Mouse (Mus musculus) B cell, adult 62 days (primary cell): ENCODE measurements around the gene Tmem199. TPM values are rescaled to one million over a fixed set of nuclear protein-coding genes. Genes with fewer than 3 reads are reported as not detected.

Source experiments
- total RNA-seq: library from RNA; stranded (reverse); gene quantifications from 4 replicates; pipeline ENCODE4 v1.2.4, GENCODE M21; 2023

Tmem199 gene
- 32.6 to 37.1 TPM (median 35.7 TPM) in 4 replicates for total RNA-seq

GRCm38 (mm10) chr11:78512025-78512957 lies at the start of gene Tmem199, which contains the start of gene Poldip2:
Gene Tmem199 (minus strand): TSS chr11:78512172.
Gene Poldip2 (plus strand): TSS chr11:78512193.

GRCm38 (mm10) chr11:78550168-78551058 lies 38.4 kb upstream of the Tmem199 start, which contains the start of gene Tmem97:
Gene Tmem97 (minus strand): TSS chr11:78550777.

GRCm38 (mm10) chr11:78536080-78536689 lies 24.2 kb upstream of the Tmem199 start, which contains the start of the genes Tnfaip1 and Ift20:
Gene Tnfaip1 (minus strand): TSS chr11:78536332.
Gene Ift20 (plus strand): TSS chr11:78536361.

DNA sequence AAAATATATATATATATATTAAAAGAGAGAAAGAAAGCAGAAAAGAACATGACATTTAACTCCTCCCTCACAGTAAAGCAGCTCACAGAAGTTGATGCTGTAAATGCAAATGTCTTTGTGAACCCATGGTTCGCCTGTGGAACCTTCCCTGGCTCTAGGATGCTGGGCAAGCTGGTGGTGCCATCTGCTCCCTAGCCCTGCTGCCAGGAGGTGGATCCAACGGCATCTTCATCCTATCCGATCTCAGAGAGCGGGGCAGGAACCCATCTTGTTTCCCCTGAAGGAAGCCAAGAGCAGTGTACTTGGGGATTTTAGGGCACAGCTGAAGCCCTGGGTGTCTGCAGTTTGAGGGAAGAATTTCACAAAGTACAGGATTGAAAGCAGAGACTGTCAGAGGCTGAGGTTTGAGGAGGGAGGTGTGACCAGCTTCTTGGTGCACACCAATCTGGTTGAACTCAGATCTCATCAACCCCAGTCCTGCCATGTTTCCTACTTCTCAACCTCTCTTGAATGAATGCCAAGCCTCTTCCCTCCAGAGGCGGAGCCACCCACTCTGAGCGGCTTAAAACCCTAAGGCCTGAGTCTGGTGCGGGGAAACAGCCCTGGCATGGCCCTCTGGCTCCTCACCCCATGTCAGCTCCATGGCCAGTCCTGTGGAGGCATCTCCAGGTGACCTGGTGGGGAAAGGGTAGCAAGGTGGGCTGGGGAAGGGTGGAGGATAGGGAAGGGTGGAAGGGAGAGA lies 8.9 kb downstream of the Tmem199 start, which contains the start of gene Sebox:
Gene Sebox (plus strand): TSS at position 539 of the 742 bp plus-strand sequence.

GRCm38 (mm10) chr11:78499004-78499403 lies 13.0 kb downstream of the Tmem199 start, which contains the start of gene Vtn:
Gene Vtn (plus strand): TSS chr11:78499091.

GRCm38 (mm10) chr11:78497544-78498522 lies 14.1 kb downstream of the Tmem199 start, which contains the start of gene Sarm1:
Gene Sarm1 (minus strand): TSS chr11:78497754.

GRCm38 (mm10) chr11:78465568-78466180 lies 46.3 kb downstream of the Tmem199 start, which contains the start of gene Slc46a1:
Gene Slc46a1 (plus strand): TSS chr11:78465697.

Other genes starting within 250 kb of the Tmem199 start
- gene BC030499, start 221.3 kb downstream of the Tmem199 start, total RNA-seq = 1.2 to 3.9 TPM (median 2.8 TPM) in 4 replicates
- gene Spag5, start 210.6 kb downstream of the Tmem199 start, total RNA-seq = 2.2 to 7.1 TPM (median 5.1 TPM) in 4 replicates
- gene Aldoc, start 189.2 kb downstream of the Tmem199 start, total RNA-seq = 29.4 to 37.0 TPM (median 32.5 TPM) in 4 replicates
- gene Pigs, start 183.8 kb downstream of the Tmem199 start, total RNA-seq = 53.5 to 55.3 TPM (median 54.2 TPM) in 4 replicates
- 50.8 to 68.8 TPM (median 61.6 TPM) in 4 replicates for gene Unc119, start 168.7 kb downstream of the Tmem199 start, total RNA-seq
- not detected in 4 replicates for gene Foxn1, start 125.6 kb downstream of the Tmem199 start, total RNA-seq
- not detected in 4 replicates for gene Slc13a2, start 90.0 kb downstream of the Tmem199 start, total RNA-seq
- gene Slc46a1, start 46.5 kb downstream of the Tmem199 start, total RNA-seq = 0.48 to 1.8 TPM (median 0.79 TPM) in 4 replicates
- gene Sarm1, start 14.4 kb downstream of the Tmem199 start, total RNA-seq = 1.8 to 3.0 TPM (median 1.8 TPM) in 4 replicates
- gene Vtn, start 13.1 kb downstream of the Tmem199 start, total RNA-seq = not detected in 4 replicates
- not detected in 4 replicates for gene Sebox, start 8.7 kb downstream of the Tmem199 start, total RNA-seq
- gene Poldip2, start within 50 bp of the Tmem199 start, total RNA-seq = 35.9 to 39.9 TPM (median 37.7 TPM) in 4 replicates
- 15.5 to 17.8 TPM (median 16.7 TPM) in 4 replicates for gene Tnfaip1, start 24.2 kb upstream of the Tmem199 start, total RNA-seq
- gene Ift20, start 24.2 kb upstream of the Tmem199 start, total RNA-seq = 21.9 to 36.4 TPM (median 30.8 TPM) in 4 replicates
- gene Tmem97, start 38.6 kb upstream of the Tmem199 start, total RNA-seq = 3.9 to 7.7 TPM (median 4.4 TPM) in 4 replicates
- 22.3 to 23.6 TPM (median 22.9 TPM) in 4 replicates for gene Nlk, start 185.2 kb upstream of the Tmem199 start, total RNA-seq
- gene Ccnq, start 239.6 kb upstream of the Tmem199 start, total RNA-seq = 9.2 to 14.3 TPM (median 12.4 TPM) in 4 replicates